Mouse (Mus musculus): ENCODE measurements around the gene Rbm38.
A peak's percentile ranks its signal among the peaks of the same experiment; 100 is the strongest.

Gene Rbm38

DNA sequence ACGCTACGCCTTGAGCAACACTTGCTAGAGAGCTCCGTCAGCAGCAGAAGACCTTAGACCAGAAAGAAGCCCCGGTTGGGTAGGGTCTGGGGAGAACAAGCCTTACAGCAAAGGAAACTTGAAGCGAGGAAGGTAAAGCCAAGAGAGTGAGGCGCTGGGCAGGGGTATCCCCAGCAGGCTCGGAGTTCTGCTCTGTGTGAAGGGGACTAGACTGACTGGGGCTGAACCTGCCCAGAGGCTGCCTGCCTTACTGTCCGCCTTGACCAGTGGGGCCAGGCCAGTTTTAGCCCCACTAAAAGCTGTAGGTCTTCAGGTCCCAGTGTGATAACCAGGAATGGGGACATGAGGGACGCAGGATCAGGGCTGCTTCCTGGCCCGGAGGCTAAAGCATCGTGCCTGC lies at the start of gene Rbm38:
Gene Rbm38, plus strand, starts transcription at position 69 of the 400 bp plus-strand sequence.
- peak; percentile 19 to 67 for DNase-seq (ENCODE audit: low spot score in 2 of 2)

DNA sequence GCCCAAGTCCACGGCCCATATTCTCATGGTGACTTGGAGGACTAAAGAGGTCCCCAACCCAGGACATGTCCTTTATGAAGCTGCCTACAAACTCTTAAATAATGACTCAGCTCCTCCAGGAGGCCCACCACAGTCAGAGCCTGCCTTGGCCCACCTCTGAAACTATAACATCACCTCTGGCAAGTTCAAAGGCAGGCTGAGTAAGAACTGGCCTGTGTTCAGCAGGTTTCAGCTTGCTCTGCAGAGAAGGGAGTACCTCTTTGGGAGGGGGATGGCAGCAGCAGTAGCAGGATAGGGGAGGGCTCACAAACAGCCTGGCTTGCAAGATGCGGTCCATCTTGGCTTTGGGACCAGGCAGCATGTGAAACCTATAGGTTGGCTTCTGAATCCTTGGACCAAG lies 48.4 kb upstream of the Rbm38 start:
- no peak for DNase-seq (ENCODE audit: low spot score in 2 of 2)

DNA sequence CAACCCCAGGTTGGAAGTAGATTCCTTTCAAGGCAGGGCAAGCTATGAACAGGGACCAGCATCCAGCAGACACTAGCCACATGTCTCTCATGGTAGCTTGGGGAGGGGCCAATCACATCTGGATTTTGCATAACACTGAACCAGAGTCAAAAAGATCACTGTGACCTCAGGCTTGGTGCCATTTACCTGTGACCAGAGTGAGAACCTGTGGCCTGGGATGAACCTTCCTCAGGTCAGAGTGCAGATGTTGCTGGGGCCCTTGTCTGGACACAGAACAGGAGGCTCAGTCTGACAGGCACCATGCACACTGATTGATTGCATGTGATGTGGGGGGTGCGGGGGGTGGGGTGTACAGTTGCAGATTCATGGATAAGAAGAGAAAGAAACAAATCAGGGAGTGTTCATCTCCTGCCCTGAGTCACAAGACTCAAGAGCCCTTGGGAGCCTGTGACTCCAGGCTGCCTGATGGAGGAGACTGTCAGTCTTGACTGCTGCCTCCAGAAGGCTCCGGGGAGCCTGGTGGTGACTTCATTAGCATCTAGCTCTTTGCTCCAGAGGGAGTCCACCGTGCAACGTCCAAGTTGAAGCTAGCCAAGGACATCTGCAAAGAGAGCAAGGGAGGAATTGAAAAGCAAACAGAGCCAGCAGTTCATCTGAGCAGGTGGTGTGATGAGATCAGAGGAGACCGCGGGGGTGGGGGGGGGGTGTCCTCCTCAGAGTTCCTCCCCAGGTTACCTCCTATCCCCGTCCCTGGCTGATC lies 46.3 kb upstream of the Rbm38 start:
- DNase-seq (ENCODE audit: low spot score in 2 of 2): no peak

DNA sequence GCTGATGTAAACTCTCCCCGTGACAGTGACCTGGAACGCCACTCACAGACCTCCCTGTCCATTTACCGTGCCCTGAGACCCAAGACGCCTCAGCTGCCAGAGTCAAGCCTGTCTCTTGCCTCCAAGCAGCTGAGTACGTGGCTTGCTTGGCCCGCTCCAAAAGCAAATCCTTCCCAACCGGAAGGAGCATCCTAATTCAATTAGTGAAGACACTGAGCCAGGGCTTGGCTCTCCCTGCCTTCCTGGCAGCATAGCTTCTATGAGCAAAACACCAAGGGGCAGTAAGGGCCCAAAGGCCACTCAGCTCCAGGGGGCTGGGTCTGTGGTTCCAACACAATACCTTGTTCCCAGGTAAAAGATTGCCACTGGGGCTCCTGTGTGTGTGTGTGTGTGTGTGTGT lies 45.6 kb upstream of the Rbm38 start:
- no peak for DNase-seq (ENCODE audit: low spot score in 2 of 2)

DNA sequence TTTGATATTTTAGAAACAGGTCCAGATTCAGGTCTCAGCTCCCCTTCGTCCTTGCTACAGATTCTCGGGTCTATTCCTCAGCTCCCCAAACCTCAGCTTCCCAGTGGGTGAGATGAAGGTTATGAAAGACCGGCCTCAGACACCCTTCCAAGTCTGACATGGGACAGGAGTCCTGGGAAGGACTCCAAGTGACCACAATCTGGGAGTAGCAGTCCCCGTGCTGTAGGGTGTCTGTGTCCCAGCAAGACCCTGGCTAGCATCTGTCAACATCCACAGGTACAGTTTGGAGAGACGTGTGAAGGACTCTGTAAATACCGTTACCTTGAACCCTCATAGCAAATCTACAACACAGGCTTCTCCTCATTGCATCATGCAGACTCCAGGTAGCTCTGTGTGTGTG lies 45.1 kb upstream of the Rbm38 start:
- DNase-seq (ENCODE audit: low spot score in 2 of 2): no peak

DNA sequence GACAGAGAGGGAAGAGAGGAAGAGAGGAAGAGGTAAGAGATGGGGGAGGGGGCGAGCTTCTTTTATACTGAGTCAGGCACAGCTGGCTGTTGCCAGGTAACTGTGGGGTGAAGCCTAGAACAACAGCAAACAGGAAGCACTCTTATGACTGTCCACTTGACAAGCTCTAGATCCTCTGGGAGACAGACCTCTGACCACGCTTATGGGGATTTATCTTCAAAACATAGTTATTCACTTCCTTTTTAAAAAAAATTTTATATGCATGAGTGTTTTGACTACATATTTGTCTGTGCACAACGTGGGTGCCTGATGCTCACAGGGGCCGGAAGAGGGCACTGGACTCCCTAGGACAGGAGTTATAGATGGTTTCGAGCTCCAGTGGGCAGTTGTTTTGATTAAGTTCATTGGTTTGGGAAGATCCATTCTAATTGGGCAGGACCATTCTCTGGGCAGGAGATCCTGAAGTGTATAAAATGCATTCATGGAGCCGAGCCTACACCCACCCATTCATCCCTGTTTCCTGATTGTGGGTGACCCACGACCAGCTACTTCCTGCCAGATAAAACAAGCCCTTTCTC lies 43.5 kb upstream of the Rbm38 start:
- no peak for DNase-seq (ENCODE audit: low spot score in 2 of 2)

DNA sequence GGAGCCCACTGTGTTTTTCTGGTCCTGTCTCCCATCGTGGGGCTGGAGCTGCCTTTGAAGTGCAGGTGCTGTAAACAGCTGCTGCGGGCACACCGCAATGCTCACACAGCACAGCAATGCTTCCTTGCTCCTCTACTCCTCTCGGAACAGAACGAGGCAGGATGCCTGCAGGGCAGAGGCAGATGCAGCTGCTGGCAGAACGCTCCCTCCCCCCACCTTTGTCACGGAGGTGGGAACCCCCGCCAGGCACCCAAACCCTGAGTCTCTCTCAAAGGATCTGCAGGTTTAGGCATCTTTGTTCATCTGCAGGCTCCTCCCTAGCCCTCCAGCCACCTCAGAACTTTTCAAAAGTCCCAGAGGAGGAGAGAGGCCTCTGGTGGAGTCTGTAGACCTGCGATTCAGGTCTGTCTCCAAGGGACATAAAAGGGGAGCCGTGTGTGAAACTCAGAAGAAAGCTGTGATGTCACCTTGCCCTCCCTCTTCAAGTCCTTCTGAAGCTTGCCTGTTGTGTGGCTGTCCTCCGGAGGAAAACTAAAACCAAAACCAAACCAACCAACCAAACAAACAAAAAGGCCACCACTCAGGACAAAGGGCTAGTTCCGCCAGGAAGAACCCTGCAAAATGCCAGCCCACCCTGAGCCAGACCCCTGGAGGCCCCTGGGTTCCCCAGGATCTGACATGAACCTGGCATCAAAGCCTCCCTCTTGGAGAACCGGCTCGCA lies 42.7 kb upstream of the Rbm38 start, which contains the start of gene Spo11:
Gene Spo11, plus strand, starts transcription at position 292 of the 722 bp plus-strand sequence.
- DNase-seq (ENCODE audit: low spot score in 2 of 2): no peak

DNA sequence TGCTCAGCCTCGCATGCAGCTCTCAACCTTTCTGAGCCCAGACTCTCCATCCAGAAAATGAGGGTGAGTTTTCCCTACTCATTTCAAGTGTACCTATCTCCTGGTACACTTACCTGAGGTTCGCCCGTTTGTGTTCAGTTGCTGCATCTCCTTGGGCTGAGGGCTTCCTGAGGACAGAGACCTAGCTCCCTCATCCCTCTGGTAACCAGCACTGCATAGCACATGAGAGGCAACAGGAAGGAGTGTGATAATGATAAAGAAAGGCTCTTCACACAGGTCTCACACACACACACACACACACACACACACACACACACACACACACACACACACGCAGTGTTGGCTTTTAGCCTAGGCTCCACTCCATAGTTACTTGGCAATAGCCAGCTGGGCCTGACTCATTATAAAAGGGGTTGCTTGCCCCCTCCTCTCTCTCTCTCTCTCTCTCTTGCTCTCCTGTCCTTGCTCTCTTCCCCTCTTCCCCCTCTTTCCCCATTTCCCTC lies 42.1 kb upstream of the Rbm38 start:
- DNase-seq (ENCODE audit: low spot score in 2 of 2): no peak

DNA sequence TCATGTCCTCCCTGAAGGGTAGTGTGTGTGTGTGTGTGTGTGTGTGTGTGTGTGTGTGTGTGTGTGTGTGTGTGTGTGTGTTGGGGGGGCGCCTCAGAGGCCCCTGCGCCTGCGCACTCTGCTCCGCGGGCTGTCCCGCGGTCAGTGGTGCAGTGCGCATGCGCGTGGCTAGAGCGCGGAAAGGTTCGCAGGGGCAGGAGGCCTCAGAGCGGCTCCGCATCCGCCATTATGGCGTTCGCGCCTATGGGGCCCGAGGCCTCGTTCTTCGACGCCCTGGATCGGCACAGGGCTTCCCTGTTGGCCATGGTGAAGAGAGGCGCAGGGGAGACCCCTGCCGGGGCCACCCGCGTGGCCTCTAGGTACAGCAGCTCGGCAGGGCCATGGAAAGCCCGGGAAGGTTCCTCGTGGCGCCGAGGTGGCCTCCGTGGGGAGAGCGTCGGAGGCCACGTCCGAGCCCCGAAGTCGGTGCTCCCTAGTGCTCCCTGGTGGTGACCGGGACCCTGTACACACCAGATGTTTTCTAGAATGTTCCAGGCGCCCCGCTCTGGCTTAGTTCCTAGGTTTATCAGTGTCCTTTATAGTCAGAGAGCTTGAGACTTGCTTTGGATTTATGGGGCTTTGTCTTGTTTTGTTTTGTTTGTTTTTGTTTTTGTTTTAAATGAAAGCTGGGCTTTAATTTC lies 40.5 kb upstream of the Rbm38 start:
- DNase-seq (ENCODE audit: low spot score in 2 of 2): no peak

DNA sequence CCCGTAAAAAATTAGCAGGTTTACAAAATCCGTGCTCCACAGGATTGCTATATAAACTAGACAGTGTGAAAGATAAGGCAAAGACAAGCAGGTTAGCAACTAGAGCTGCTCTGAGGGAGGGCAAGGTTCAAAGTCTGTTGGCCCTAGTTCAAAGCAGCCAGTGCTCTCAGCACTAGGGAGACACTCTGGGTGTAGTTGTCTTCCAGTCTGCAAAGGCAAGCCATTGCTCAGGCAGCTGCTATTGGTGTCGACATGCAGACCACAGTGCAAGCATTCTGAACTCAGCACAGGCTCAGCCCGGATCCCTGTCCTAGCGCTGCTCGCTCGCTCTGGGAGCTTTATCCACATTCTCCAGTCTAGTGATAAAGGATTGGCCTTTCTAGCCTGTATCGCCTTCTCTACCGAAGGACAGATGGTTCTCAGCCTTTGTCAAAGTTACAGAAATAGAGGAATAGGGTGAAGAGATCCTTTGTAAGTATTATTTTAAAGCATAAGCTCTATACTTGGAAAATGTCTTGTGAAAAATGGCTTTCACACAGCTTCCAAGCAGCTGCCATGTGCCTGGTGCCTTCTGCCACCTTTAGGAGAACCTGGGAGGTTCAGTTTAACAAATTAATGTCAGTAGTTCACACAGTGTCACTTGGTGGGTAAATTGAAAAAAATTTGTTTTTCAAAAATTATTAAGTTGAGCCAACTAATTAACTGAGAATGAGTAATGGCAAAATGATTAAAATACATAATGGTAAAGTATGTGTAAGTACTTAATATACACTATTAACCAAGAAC lies 37.3 kb upstream of the Rbm38 start:
- DNase-seq (ENCODE audit: low spot score in 2 of 2): no peak

DNA sequence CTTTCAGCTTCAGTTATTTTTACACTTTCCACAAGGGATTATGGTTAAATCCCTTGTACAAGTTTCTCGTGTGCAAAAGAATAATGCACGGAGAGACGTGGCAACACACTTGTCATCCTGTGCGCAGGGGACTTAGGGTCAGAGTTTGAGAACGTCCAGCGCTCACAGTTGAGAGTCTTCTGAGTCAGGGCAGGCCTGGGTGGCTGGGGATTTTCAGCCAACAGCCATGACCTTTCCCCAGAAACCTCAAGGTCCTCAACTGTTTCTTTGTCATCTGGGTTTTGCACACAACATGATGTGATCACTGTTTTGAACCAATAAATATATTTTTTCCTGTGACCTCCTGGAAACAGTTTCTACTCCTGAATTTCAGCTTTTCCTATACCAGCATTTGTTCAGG lies 30.1 kb upstream of the Rbm38 start:
- no peak for DNase-seq (ENCODE audit: low spot score in 2 of 2)

DNA sequence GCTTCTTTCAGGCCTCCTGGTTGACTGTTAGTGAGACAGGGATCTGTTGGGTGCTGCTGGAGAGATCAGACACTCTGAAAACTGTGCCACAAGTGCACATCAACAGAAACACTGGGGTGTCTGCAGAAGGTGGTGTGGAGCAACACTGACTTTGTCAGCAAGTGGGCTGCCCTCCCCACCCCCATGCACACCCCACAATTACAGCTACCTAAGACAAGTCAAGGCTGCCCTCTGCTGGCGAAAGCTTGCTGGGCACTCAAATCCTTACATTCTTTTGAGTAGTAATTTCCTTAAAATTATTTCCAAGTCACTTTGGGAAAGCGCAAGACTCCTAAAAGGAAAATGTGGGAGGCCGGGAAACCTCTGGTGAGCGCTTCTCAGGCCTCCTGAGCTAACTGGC lies 24.1 kb upstream of the Rbm38 start:
- peak; percentile 56 to 84 for DNase-seq (ENCODE audit: low spot score in 2 of 2)

DNA sequence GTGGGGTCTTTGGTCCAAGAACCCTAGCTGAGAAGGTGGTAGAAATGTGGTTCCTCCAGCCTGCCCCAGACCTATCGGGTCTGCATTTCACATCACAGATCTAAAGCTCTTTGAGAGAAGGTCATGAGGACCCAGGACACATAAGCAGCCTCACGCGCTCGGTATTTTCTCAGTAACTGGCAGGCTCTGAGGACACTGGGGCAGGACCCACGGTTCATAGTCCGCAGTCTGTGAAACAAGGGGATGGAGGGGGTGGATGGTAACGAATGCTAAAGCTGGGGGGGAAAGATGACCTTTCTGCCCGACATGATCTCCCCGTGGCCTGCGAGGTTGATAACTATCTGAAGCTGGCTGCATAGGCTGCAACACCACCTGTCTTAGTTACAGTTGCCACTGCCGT lies 22.6 kb upstream of the Rbm38 start:
- DNase-seq (ENCODE audit: low spot score in 2 of 2): no peak

DNA sequence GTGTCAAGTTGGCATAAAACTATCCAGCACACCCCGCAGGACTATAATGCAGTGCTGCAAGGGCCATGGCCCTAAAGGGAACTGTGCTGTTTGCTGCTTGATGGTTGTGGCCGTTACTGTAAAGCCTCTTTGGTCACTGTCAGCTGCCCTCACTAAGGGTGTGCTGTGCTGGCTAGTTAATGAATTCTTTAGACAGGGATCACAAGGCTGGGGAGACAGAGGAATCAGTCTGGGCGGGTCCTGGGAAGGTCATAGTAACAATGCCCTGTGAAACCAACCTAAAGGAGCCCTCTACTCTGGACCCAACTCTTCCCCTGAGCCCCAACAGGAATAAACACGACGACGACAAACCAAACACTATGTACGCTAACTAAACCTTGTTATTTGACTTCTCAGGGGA lies 21.8 kb upstream of the Rbm38 start:
- DNase-seq (ENCODE audit: low spot score in 2 of 2): no peak

DNA sequence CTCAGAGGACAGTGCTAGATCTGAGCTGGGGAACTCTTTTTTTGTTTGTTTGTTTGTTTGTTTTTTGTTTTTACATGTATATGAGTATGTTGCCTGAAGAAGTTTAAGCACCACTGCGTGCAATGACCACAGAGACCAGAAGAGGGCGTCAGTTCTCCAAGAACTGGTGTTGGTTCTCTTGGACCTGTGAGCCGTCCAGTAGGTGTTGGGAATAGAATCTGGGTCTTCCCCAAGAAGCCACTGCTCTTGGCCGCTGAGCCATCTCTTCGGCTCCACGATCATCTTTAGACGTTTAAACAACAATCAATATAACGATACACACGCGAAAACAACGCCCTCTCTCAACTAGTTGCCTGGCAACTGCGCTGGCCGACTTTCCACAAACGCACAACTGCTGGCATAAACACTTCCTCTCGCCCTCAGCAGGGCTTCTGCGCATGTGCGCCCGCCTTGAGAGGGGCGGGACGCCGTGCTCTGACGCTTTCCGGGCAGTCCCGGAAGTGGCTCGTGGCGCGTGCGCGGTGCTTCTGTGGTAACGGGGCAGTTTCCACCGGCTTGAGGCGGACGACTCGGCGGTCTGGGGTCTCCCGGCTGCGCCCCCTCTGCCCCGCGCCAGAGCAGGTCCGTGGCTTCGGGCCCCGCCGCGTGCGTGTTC lies 20.5 kb upstream of the Rbm38 start, which contains the start of gene Rae1:
Gene Rae1, plus strand, starts transcription at position 488 of the 655 bp plus-strand sequence.
- peak; percentile 99 to 100 for DNase-seq (ENCODE audit: low spot score in 2 of 2)

DNA sequence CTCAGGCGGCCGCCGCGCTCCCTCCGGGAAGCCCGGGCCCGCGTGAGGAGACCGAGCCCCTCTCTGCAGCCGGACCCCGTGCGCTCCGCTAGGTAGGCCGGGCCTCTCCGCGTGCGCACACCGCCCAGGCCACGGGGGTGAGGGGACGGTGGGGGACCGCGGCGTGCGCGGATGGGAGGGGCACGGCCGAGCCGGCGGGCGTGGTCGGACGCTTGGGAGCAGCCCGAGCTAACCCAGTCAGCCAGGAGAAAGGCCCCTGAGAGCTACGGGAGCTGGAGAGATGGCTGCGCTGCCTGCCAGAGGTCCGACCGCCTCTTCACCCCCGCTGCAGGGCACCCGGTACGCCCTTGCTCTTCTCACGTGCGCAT lies 20.0 kb upstream of the Rbm38 start:
- peak; percentile 81 to 90 for DNase-seq (ENCODE audit: low spot score in 2 of 2)

DNA sequence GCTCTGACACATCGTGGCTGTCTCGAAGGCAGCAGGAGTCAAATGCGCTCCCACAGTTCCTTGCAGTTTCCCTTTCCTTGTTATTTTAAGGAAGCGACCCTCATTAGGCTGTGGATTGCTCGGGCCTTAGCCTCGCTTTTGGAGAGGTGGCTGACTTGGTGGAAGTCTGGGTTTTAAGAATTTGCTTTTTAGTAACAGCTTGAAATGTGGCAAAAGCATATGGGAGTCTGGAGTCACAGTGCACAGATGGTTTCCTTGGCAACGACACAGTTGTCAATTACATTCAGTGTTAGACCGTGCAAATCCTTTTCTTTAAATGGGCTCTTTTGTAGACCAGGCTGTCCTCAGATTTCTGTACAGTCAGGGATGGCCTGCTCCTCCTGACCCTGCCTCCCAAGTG lies 19.4 kb upstream of the Rbm38 start:
- DNase-seq (ENCODE audit: low spot score in 2 of 2): no peak

DNA sequence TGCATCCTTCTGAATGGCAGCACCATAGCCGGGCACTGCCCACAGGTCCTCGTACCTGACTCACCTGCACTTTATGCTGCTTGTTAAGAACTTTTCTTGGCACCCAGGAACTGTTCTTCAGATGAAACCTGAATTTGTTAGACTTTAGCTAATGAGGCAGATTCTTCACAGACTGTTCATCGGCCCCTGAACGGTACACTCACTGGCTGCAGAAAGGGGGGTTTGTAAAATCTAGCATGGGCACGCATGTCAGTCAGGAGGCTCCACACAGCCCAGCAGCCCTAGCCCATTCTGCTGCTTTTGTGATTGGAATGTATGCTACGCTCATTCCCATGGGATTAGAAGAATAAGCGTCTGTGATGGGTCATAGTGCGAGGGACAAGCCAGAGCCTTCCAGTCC lies 16.6 kb upstream of the Rbm38 start:
- DNase-seq (ENCODE audit: low spot score in 2 of 2): no peak

DNA sequence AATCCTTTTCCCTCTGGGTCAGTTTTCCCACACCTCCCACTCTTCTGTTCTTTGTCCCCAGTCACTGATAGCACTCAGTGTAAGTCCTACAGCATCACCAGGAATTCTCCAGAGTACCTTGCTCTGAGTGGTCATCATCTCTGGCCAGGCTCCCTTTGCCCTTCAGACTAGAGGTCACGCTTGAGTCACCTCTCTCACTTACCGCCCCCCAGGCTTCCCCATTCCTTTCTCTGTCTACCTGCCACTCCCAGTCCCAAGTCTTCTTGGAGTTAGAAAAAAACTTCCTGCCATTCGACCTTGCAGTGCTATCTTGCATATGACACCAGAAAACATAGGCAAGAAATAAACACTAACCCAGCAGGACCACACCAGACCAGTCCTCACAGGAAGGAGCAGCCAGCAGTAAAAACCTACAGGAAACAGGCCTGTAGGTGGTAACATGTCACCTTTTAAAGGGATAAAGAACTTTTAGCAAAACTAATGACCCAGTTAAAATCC lies 10.0 kb upstream of the Rbm38 start:
- DNase-seq (ENCODE audit: low spot score in 2 of 2): no peak

DNA sequence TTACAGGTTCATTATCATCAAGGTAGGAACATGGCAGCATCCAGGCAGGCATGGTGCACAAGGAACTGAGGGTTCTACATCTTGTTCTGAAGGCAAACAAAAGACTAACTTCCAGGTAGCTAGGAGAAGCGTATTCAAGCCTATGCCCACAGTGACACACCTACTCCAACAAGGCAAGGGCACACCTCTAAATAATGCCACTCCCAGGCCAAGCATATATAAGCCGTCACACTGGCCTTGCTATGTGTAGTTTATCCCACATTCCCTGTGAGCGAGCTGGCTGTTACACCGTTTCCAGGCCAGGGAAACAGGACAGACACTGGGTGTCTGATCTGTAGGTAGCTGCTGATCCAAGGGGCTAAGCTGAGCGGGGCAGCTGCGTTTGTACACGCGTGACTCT lies 8.9 kb upstream of the Rbm38 start:
- no peak for DNase-seq (ENCODE audit: low spot score in 2 of 2)
